In genomic region chr3:100895500-100895899, GRCm38 (mm10) we compare ENCODE assay signal across 28 mouse cellular contexts.
"Had no signal": no experiment of that assay in that cellular context is flagged by ENCODE, and none has a peak within 500 bp of the region (broad histone marks: within the 10 kb centered on the region; RNA-seq: fewer than 3 reads in every experiment).

No protein-coding gene starts in this region.

- H3K9ac ChIP-seq: heart, embryonic 12.5 days; hindbrain, embryonic 12.5 days; hindbrain, embryonic 14.5 days; intestine, embryonic 15.5 days; limb, embryonic 12.5 days; liver, embryonic 13.5 days; liver, embryonic 15.5 days; liver, postnatal 0 days had no signal

- H3K9me3 ChIP-seq: heart, embryonic 12.5 days; hindbrain, embryonic 10.5 days; hindbrain, embryonic 12.5 days; intestine, embryonic 15.5 days; limb, embryonic 10.5 days; limb, embryonic 12.5 days; liver, embryonic 13.5 days; liver, embryonic 15.5 days had no signal

- H3K4me3 ChIP-seq: gastrocnemius, adult 2 months; heart, adult 2 months; heart, embryonic 12.5 days; hindbrain, embryonic 10.5 days; hindbrain, embryonic 12.5 days; intestine, embryonic 15.5 days; layer of hippocampus, adult 2 months; left cerebral cortex, adult 2 months; limb, embryonic 10.5 days; limb, embryonic 12.5 days; liver, embryonic 13.5 days; liver, embryonic 15.5 days had no signal

- H3K36me3 ChIP-seq: heart, embryonic 12.5 days; hindbrain, embryonic 10.5 days; hindbrain, embryonic 12.5 days; intestine, embryonic 15.5 days; limb, embryonic 10.5 days; limb, embryonic 12.5 days; liver, embryonic 13.5 days; liver, embryonic 15.5 days had no signal

- H3K27me3 ChIP-seq: heart, embryonic 12.5 days; hindbrain, embryonic 12.5 days; intestine, embryonic 15.5 days; limb, embryonic 12.5 days; liver, embryonic 13.5 days; liver, embryonic 15.5 days had no signal

- H3K4me1 ChIP-seq: hindbrain, embryonic 10.5 days; hindbrain, embryonic 12.5 days; intestine, embryonic 15.5 days; limb, embryonic 12.5 days; liver, embryonic 13.5 days; liver, embryonic 15.5 days had no signal

- ATAC-seq: hindbrain, embryonic 16.5 days; inflammation-experienced regulatory T-cells, adult 6 months; intestine, embryonic 15.5 days; intestine, postnatal 0 days; liver, postnatal 0 days had no signal

- H3K4me2 ChIP-seq: heart, embryonic 12.5 days; hindbrain, embryonic 12.5 days; hindbrain, embryonic 14.5 days; intestine, embryonic 15.5 days; limb, embryonic 12.5 days; liver, embryonic 11.5 days; liver, embryonic 13.5 days; liver, embryonic 15.5 days had no signal

- DNase-seq: gastrocnemius, adult 2 months; gastrocnemius, postnatal 10 days; gastrocnemius, postnatal 25 days; heart, adult 2 months; heart, postnatal 14 days; heart, postnatal 4 days; kidney, adult 18-20 months; kidney, adult 8-10 months; kidney, postnatal 10 days; kidney, postnatal 25 days; kidney, postnatal 4 days; liver; liver, embryonic 13.5 days; liver, postnatal 0 days had no signal

- H3K27ac ChIP-seq: gastrocnemius, adult 2 months; heart, adult 2 months; hindbrain, embryonic 10.5 days; hindbrain, embryonic 12.5 days; hindbrain, embryonic 14.5 days; intestine, embryonic 15.5 days; layer of hippocampus, adult 2 months; left cerebral cortex, adult 2 months; limb, embryonic 10.5 days; limb, embryonic 12.5 days; liver, embryonic 13.5 days; liver, embryonic 15.5 days had no signal
